Mouse (Mus musculus) common myeloid progenitor, adult 5-6 weeks (primary cell): ENCODE measurements around the gene Afap1. TPM values are rescaled to one million over a fixed set of nuclear protein-coding genes. Genes with fewer than 3 reads are reported as not detected.

Experiments
- ATAC-seq: replicated peaks from 2 replicates; pipeline ENCODE4 v1.8.0; 2016; ENCODE audit warnings: low read depth, mild to moderate bottlenecking, moderate TSS enrichment, inconsistent platforms; ENCODE audit not compliant: poor library complexity, severe bottlenecking
- total RNA-seq: library from RNA; stranded (forward); fragments of 200-1000, 187-1606 nt; gene quantifications from 2 replicates; pipeline ENCODE4 v1.2.3, GENCODE M21; 2017

The Afap1 gene
- total RNA-seq, 1 experiment from 2014 or later = 3.6 TPM

- ATAC-seq = no peak
Observed at GRCm38 (mm10) chr5:35969857-35970256, 76.7 kb downstream of the Afap1 start.

GRCm38 (mm10) chr5:35970380-35971105, 77.4 kb downstream of the Afap1 start:
- peak; percentile 79 for ATAC-seq

GRCm38 (mm10) chr5:35971841-35972578, 78.9 kb downstream of the Afap1 start:
- peak; percentile 53; the same call in 1 of the 2 replicates for ATAC-seq

GRCm38 (mm10) chr5:35972739-35973138, 79.6 kb downstream of the Afap1 start:
- no peak for ATAC-seq

GRCm38 (mm10) chr5:35973800-35974199, 80.7 kb downstream of the Afap1 start:
- peak; percentile 54 for ATAC-seq

GRCm38 (mm10) chr5:35974265-35974664, 81.1 kb downstream of the Afap1 start:
- no peak for ATAC-seq

GRCm38 (mm10) chr5:35975681-35976080, 82.6 kb downstream of the Afap1 start:
- peak; percentile 55 for ATAC-seq

- ATAC-seq = no peak
Observed at GRCm38 (mm10) chr5:35980542-35980941, 87.4 kb downstream of the Afap1 start.

- ATAC-seq = no peak
Observed at GRCm38 (mm10) chr5:35981341-35981740, 88.2 kb downstream of the Afap1 start.

GRCm38 (mm10) chr5:35981976-35982375, 88.9 kb downstream of the Afap1 start:
- peak; percentile 86 for ATAC-seq

GRCm38 (mm10) chr5:35985611-35986010, 92.5 kb downstream of the Afap1 start:
- no peak for ATAC-seq

- ATAC-seq = no peak
Observed at GRCm38 (mm10) chr5:35988085-35988484, 95.0 kb downstream of the Afap1 start.

GRCm38 (mm10) chr5:35989506-35989905, 96.4 kb downstream of the Afap1 start:
- no peak for ATAC-seq

- ATAC-seq = no peak
Observed at GRCm38 (mm10) chr5:35989986-35990735, 97.0 kb downstream of the Afap1 start.

GRCm38 (mm10) chr5:36003797-36004196, 110.7 kb downstream of the Afap1 start:
- no peak for ATAC-seq

GRCm38 (mm10) chr5:36006106-36006505, 113.0 kb downstream of the Afap1 start:
- no peak for ATAC-seq

GRCm38 (mm10) chr5:36006586-36006985, 113.5 kb downstream of the Afap1 start:
- ATAC-seq = no peak

- ATAC-seq = no peak
Observed at GRCm38 (mm10) chr5:36007649-36008048, 114.5 kb downstream of the Afap1 start.

GRCm38 (mm10) chr5:36009405-36009804, 116.3 kb downstream of the Afap1 start:
- no peak for ATAC-seq

GRCm38 (mm10) chr5:36018366-36018765, 125.2 kb downstream of the Afap1 start:
- ATAC-seq = no peak

- ATAC-seq = no peak
Observed at GRCm38 (mm10) chr5:36021091-36021490, 128.0 kb downstream of the Afap1 start.
